Mouse (Mus musculus): ENCODE measurements around the gene Smarcc1. TPM values are rescaled to one million over a fixed set of nuclear protein-coding genes. Genes with fewer than 3 reads are reported as not detected.
A peak's percentile ranks its signal among the peaks of the same experiment; 100 is the strongest.

The Smarcc1 gene
- polyA plus RNA-seq, 1 experiment from 2014 or later = 58.1 TPM

- no peak for TF ChIP-seq CTCF (IDR thresholded peaks at IDR 0.05; ENCODE audit: low read depth)
- no peak overlapping the region for H3K4me2 ChIP-seq (ENCODE audit: low read length)
- H3K4me1 ChIP-seq (replicated peaks; ENCODE audit: insufficient read depth, low read length) = no peaks in the 10 kb centered on the region
- H3K36me3 ChIP-seq (ENCODE audit: insufficient read depth, low read length) = peaks cover 44% of the 10 kb centered on the region
- WGBS = 96% methylated on average over 6 of the region's 6 CpGs
- no peak overlapping the region for H3K9ac ChIP-seq (ENCODE audit: low read depth, low read length)
- H3K27ac ChIP-seq = no peak overlapping the region
- no peak for DNase-seq (ENCODE audit: low spot score)
- ATAC-seq (replicated peaks; ENCODE audit: low FRiP score, low read depth) = no peak
- no peak overlapping the region for H3K4me3 ChIP-seq (replicated peaks; ENCODE audit: low read depth, low read length)
- no peaks in the 10 kb centered on the region for H3K27me3 ChIP-seq (ENCODE audit: insufficient read depth, low read length)
- H3K9me3 ChIP-seq (replicated peaks; ENCODE audit: low read length) = no peaks in the 10 kb centered on the region
Observed at GRCm38 (mm10) chr9:110234962-110235361, 117.5 kb downstream of the Smarcc1 start.

GRCm38 (mm10) chr9:110243221-110243833 lies 125.8 kb downstream of the Smarcc1 start, which contains the start of gene Cspg5:
Gene Cspg5, plus strand, starts transcription at chr9:110243783.
- Histone ChIP-seq H3K27me3 (ENCODE audit: insufficient read depth, low read length) (no peaks in the 10 kb centered on the region), H3K36me3 (ENCODE audit: insufficient read depth, low read length) (0 out of 2 replicates have a peak, but pooled peaks cover 3% of the 10 kb centered on the region), H3K9ac (ENCODE audit: low read depth, low read length) (no peak within 1 kb of the TSS), H3K27ac (no peak within 1 kb of the TSS), H3K4me2 (ENCODE audit: low read length) (peak within 1 kb of the TSS; percentile 99), H3K9me3 (replicated peaks; ENCODE audit: low read length) (no peaks in the 10 kb centered on the region), H3K4me1 (replicated peaks; ENCODE audit: insufficient read depth, low read length) (peaks cover 5% of the 10 kb centered on the region), H3K4me3 (replicated peaks; ENCODE audit: low read depth, low read length) (no peak within 1 kb of the TSS)
- no peak for ATAC-seq (replicated peaks; ENCODE audit: low FRiP score, low read depth)
- DNase-seq (ENCODE audit: low spot score) = no peak
- 85% methylated on average over 7 of the region's 7 CpGs for WGBS
- no peak for TF ChIP-seq CTCF (IDR thresholded peaks at IDR 0.05; ENCODE audit: low read depth)

GRCm38 (mm10) chr9:110244567-110244888 lies 127.0 kb downstream of the Smarcc1 start:
- WGBS = 17% methylated on average over 7 of the region's 7 CpGs
- no peak for DNase-seq (ENCODE audit: low spot score)
- peaks cover 5% of the 10 kb centered on the region for H3K4me1 ChIP-seq (replicated peaks; ENCODE audit: insufficient read depth, low read length)
- ATAC-seq (replicated peaks; ENCODE audit: low FRiP score, low read depth) = 0 out of 2 replicates have a peak, but pooled peaks have one; percentile 5
- H3K4me3 ChIP-seq (replicated peaks; ENCODE audit: low read depth, low read length) = peak overlapping the region; percentile 58
- peak overlapping the region; percentile 99 for H3K4me2 ChIP-seq (ENCODE audit: low read length)
- 0 out of 2 replicates have a peak, but pooled peaks cover 3% of the 10 kb centered on the region for H3K36me3 ChIP-seq (ENCODE audit: insufficient read depth, low read length)
- H3K27ac ChIP-seq = no peak overlapping the region
- no peak overlapping the region for H3K9ac ChIP-seq (ENCODE audit: low read depth, low read length)
- TF ChIP-seq CTCF (IDR thresholded peaks at IDR 0.05; ENCODE audit: low read depth) = no peak
- no peaks in the 10 kb centered on the region for H3K9me3 ChIP-seq (replicated peaks; ENCODE audit: low read length)
- H3K27me3 ChIP-seq (ENCODE audit: insufficient read depth, low read length) = no peaks in the 10 kb centered on the region

GRCm38 (mm10) chr9:110244889-110245589 lies 127.5 kb downstream of the Smarcc1 start:
- no peaks in the 10 kb centered on the region for H3K27me3 ChIP-seq (ENCODE audit: insufficient read depth, low read length)
- ATAC-seq (replicated peaks; ENCODE audit: low FRiP score, low read depth) = peak; percentile 27
- DNase-seq (ENCODE audit: low spot score) = peak; percentile 29

DNA sequence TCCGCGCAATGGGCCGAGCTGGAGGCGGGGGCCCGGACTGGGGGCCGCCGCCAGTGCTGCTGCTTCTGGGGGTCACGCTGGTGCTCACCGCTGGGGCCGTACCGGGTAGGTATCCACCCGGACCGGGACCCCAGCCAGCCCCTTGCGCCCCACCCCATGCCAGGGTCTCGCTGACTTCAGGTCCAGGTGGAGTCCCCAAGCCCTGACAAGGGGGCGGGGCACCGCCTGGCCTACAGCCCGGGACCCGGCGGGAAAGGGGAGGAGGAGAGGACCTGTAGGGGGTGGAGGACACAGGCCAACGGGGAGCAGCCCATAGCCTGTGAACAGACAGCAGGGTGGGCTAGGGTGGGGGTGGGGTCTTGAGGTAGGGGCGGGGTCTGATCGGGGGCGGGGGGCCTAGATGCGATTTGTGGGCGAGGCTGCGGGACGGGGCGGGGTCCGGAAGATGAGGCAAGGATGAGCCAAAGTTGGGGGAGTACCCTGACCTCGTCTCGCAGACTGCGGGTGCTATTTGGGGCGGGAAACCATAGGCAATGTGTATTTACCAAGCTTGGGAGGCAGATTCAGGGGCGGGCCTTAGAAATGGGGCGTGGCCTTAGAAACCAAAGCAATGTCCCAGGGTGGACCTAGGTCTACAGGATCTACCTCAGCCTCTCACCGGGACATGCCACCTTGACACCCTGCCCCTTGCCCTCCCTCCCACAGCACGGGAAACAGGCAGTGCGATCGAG lies 128.2 kb downstream of the Smarcc1 start:
- H3K9ac ChIP-seq (ENCODE audit: low read depth, low read length) = peak overlapping the region; percentile 54
- peak overlapping the region; percentile 58 for H3K4me3 ChIP-seq (replicated peaks; ENCODE audit: low read depth, low read length)
- 0 out of 2 replicates have a peak, but pooled peaks cover 3% of the 10 kb centered on the region for H3K36me3 ChIP-seq (ENCODE audit: insufficient read depth, low read length)
- peak; percentile 66 for ATAC-seq (replicated peaks; ENCODE audit: low FRiP score, low read depth)
- under 1% methylated on average over 40 of the region's 40 CpGs for WGBS
- peak; percentile 51 for DNase-seq (ENCODE audit: low spot score)
- H3K4me1 ChIP-seq (replicated peaks; ENCODE audit: insufficient read depth, low read length) = peaks cover 5% of the 10 kb centered on the region
- peak overlapping the region; percentile 99 for H3K4me2 ChIP-seq (ENCODE audit: low read length)
- H3K27ac ChIP-seq = no peak overlapping the region
- H3K27me3 ChIP-seq (ENCODE audit: insufficient read depth, low read length) = no peaks in the 10 kb centered on the region
- no peaks in the 10 kb centered on the region for H3K9me3 ChIP-seq (replicated peaks; ENCODE audit: low read length)
- no peak for TF ChIP-seq CTCF (IDR thresholded peaks at IDR 0.05; ENCODE audit: low read depth)

More at GRCm38 (mm10) chr9:110244889-110245589, 127.5 kb downstream of the Smarcc1 start:
- Histone ChIP-seq H3K9ac (ENCODE audit: low read depth, low read length) (peak overlapping the region; percentile 54), H3K36me3 (ENCODE audit: insufficient read depth, low read length) (0 out of 2 replicates have a peak, but pooled peaks cover 3% of the 10 kb centered on the region), H3K27ac (no peak overlapping the region), H3K9me3 (replicated peaks; ENCODE audit: low read length) (no peaks in the 10 kb centered on the region), H3K4me1 (replicated peaks; ENCODE audit: insufficient read depth, low read length) (peaks cover 5% of the 10 kb centered on the region), H3K4me3 (replicated peaks; ENCODE audit: low read depth, low read length) (peak overlapping the region; percentile 58), H3K4me2 (ENCODE audit: low read length) (peak overlapping the region; percentile 99)
- whole genome bisulfite sequencing = 1% methylated on average over 79 of the region's 93 CpGs
- no peak for TF ChIP-seq CTCF (IDR thresholded peaks at IDR 0.05; ENCODE audit: low read depth)

- no peak for DNase-seq (ENCODE audit: low spot score)
- TF ChIP-seq CTCF (IDR thresholded peaks at IDR 0.05; ENCODE audit: low read depth) = no peak
- Histone ChIP-seq H3K4me1 (replicated peaks; ENCODE audit: insufficient read depth, low read length) (peaks cover 5% of the 10 kb centered on the region), H3K9me3 (replicated peaks; ENCODE audit: low read length) (no peaks in the 10 kb centered on the region), H3K36me3 (ENCODE audit: insufficient read depth, low read length) (0 out of 2 replicates have a peak, but pooled peaks cover 3% of the 10 kb centered on the region), H3K27ac (no peak overlapping the region), H3K27me3 (ENCODE audit: insufficient read depth, low read length) (no peaks in the 10 kb centered on the region), H3K9ac (ENCODE audit: low read depth, low read length) (no peak overlapping the region), H3K4me2 (ENCODE audit: low read length) (peak overlapping the region; percentile 99), H3K4me3 (replicated peaks; ENCODE audit: low read depth, low read length) (peak overlapping the region; percentile 58)
- 28% methylated on average over 13 of the region's 13 CpGs for WGBS
- peak; percentile 31; the same call in 1 of the 2 replicates for ATAC-seq (replicated peaks; ENCODE audit: low FRiP score, low read depth)
Observed at GRCm38 (mm10) chr9:110246321-110246640, 128.8 kb downstream of the Smarcc1 start.

Data from kidney, postnatal 0 days (tissue).